Mouse (Mus musculus) heart, adult 2 months (tissue): ENCODE results near the gene Olfr131.

Experiments
- CTCF ChIP-seq: fragments of 200-600 bp; IDR thresholded peaks from 2 replicates; pipeline ENCODE4 v1.8.1; 2022; ENCODE audit warnings: antibody characterized with exemption, mild to moderate bottlenecking, moderate library complexity
- POLR2A ChIP-seq: fragments of 200-500 bp; IDR thresholded peaks from 2 replicates; pipeline ENCODE4 v1.6.1; 2011; ENCODE audit warnings: mild to moderate bottlenecking, low read depth, low read length, control low read depth; ENCODE audit not compliant: insufficient read depth

DNA sequence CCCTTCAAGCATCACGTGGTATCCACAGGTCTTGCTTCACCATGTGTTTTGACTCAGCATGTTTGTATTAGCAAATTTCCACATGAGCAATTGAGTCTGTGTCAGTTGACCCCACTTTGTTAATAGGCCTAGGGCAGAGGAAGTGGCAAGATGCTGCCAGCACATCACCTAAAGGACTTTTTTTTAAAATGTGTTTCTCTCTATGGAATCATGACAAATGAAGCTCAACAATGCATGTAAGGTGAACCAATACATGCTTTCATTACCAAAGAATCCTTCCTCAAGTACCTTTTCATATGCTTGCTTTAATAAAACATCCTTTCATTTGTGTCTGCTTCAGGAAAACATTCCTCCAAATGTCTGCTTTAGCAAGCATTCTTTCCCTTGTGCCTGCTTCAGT is 45.9 kb upstream of the Olfr131 start, which contains the start of gene Olfr132:
- TF ChIP-seq CTCF (no peak), POLR2A (no peak)
